Mouse (Mus musculus): ENCODE data around the gene Brms1l. TPM values are rescaled to one million over a fixed set of nuclear protein-coding genes. Genes with fewer than 3 reads are reported as not detected.

Gene Brms1l
- polyA plus RNA-seq, 1 experiment from 2014 or later = 58.2 TPM

- Histone ChIP-seq H3K9me3 (replicated peaks; ENCODE audit: control insufficient read depth, low read length, poor library complexity, severe bottlenecking) (no peaks in the 10 kb centered on the region), H3K4me3 (ENCODE audit: low read depth, low read length) (peak within 1 kb of the TSS; percentile 98), H3K27ac (ENCODE audit: low read length) (peak within 1 kb of the TSS; percentile 95), H3K9ac (ENCODE audit: low read depth, low read length) (peak within 1 kb of the TSS; percentile 98), H3K36me3 (ENCODE audit: control insufficient read depth, insufficient read depth, low read length) (no peaks in the 10 kb centered on the region), H3K4me1 (ENCODE audit: control insufficient read depth, insufficient read depth, low read length) (peaks cover 18% of the 10 kb centered on the region), H3K4me2 (ENCODE audit: low read length) (peak within 1 kb of the TSS; percentile 69), H3K27me3 (ENCODE audit: control insufficient read depth, insufficient read depth, low read depth, low read length) (no peaks in the 10 kb centered on the region)
- peak; percentile 95 for ATAC-seq
- WGBS = under 1% methylated on average over 50 of the region's 78 CpGs
Measured at GRCm38 (mm10) chr12:55820661-55821314, 15.3 kb upstream of the Brms1l start, which contains the start of gene Ralgapa1. Gene Ralgapa1, minus strand, starts transcription at chr12:55821167.

- Histone ChIP-seq H3K4me2 (ENCODE audit: low read length) (no peak overlapping the region), H3K9ac (ENCODE audit: low read depth, low read length) (no peak overlapping the region), H3K4me3 (ENCODE audit: low read depth, low read length) (no peak overlapping the region), H3K27ac (ENCODE audit: low read length) (no peak overlapping the region), H3K36me3 (ENCODE audit: control insufficient read depth, insufficient read depth, low read length) (no peaks in the 10 kb centered on the region), H3K9me3 (replicated peaks; ENCODE audit: control insufficient read depth, low read length, poor library complexity, severe bottlenecking) (no peaks in the 10 kb centered on the region), H3K4me1 (ENCODE audit: control insufficient read depth, insufficient read depth, low read length) (peaks cover 8% of the 10 kb centered on the region), H3K27me3 (ENCODE audit: control insufficient read depth, insufficient read depth, low read depth, low read length) (no peaks in the 10 kb centered on the region)
- WGBS = 84% methylated on average over 6 of the region's 6 CpGs
- ATAC-seq = no peak
Measured at GRCm38 (mm10) chr12:55824027-55824426, 12.1 kb upstream of the Brms1l start.

- Histone ChIP-seq H3K36me3 (ENCODE audit: control insufficient read depth, insufficient read depth, low read length) (no peaks in the 10 kb centered on the region), H3K9ac (ENCODE audit: low read depth, low read length) (no peak overlapping the region), H3K4me1 (ENCODE audit: control insufficient read depth, insufficient read depth, low read length) (no peaks in the 10 kb centered on the region), H3K27ac (ENCODE audit: low read length) (no peak overlapping the region), H3K9me3 (replicated peaks; ENCODE audit: control insufficient read depth, low read length, poor library complexity, severe bottlenecking) (no peaks in the 10 kb centered on the region), H3K4me3 (ENCODE audit: low read depth, low read length) (no peak overlapping the region), H3K4me2 (ENCODE audit: low read length) (no peak overlapping the region), H3K27me3 (ENCODE audit: control insufficient read depth, insufficient read depth, low read depth, low read length) (no peaks in the 10 kb centered on the region)
- ATAC-seq = no peak
- 85% methylated on average over 2 of the region's 2 CpGs for WGBS
Measured at GRCm38 (mm10) chr12:55825537-55825936, 10.6 kb upstream of the Brms1l start.

GRCm38 (mm10) chr12:55831101-55831500, 5.0 kb upstream of the Brms1l start:
- WGBS = 18% methylated on average over 2 of the region's 2 CpGs
- no peaks in the 10 kb centered on the region for H3K36me3 ChIP-seq (ENCODE audit: control insufficient read depth, insufficient read depth, low read length)
- no peak overlapping the region for H3K4me3 ChIP-seq (ENCODE audit: low read depth, low read length)
- H3K9me3 ChIP-seq (replicated peaks; ENCODE audit: control insufficient read depth, low read length, poor library complexity, severe bottlenecking) = no peaks in the 10 kb centered on the region
- H3K4me1 ChIP-seq (ENCODE audit: control insufficient read depth, insufficient read depth, low read length) = no peaks in the 10 kb centered on the region
- H3K27ac ChIP-seq (ENCODE audit: low read length) = no peak overlapping the region
- no peak overlapping the region for H3K9ac ChIP-seq (ENCODE audit: low read depth, low read length)
- no peak overlapping the region for H3K4me2 ChIP-seq (ENCODE audit: low read length)
- no peak for ATAC-seq
- no peaks in the 10 kb centered on the region for H3K27me3 ChIP-seq (ENCODE audit: control insufficient read depth, insufficient read depth, low read depth, low read length)

- no peak for ATAC-seq
Measured at GRCm38 (mm10) chr12:55832961-55833360, 3.2 kb upstream of the Brms1l start.

GRCm38 (mm10) chr12:55833906-55834625, 2.1 kb upstream of the Brms1l start:
- ATAC-seq = no peak
- Histone ChIP-seq H3K4me1 (ENCODE audit: control insufficient read depth, insufficient read depth, low read length) (peaks cover 14% of the 10 kb centered on the region), H3K4me3 (ENCODE audit: low read depth, low read length) (no peak overlapping the region), H3K27ac (ENCODE audit: low read length) (no peak overlapping the region), H3K9me3 (replicated peaks; ENCODE audit: control insufficient read depth, low read length, poor library complexity, severe bottlenecking) (no peaks in the 10 kb centered on the region), H3K4me2 (ENCODE audit: low read length) (no peak overlapping the region), H3K36me3 (ENCODE audit: control insufficient read depth, insufficient read depth, low read length) (no peaks in the 10 kb centered on the region), H3K9ac (ENCODE audit: low read depth, low read length) (no peak overlapping the region), H3K27me3 (ENCODE audit: control insufficient read depth, insufficient read depth, low read depth, low read length) (no peaks in the 10 kb centered on the region)
- WGBS = 74% methylated on average over 9 of the region's 9 CpGs

More at GRCm38 (mm10) chr12:55832961-55833360, 3.2 kb upstream of the Brms1l start:
- H3K4me3 ChIP-seq (ENCODE audit: low read depth, low read length) = no peak overlapping the region
- no peaks in the 10 kb centered on the region for H3K9me3 ChIP-seq (replicated peaks; ENCODE audit: control insufficient read depth, low read length, poor library complexity, severe bottlenecking)
- H3K27me3 ChIP-seq (ENCODE audit: control insufficient read depth, insufficient read depth, low read depth, low read length) = no peaks in the 10 kb centered on the region
- H3K27ac ChIP-seq (ENCODE audit: low read length) = no peak overlapping the region
- no peak overlapping the region for H3K9ac ChIP-seq (ENCODE audit: low read depth, low read length)
- peaks cover 10% of the 10 kb centered on the region for H3K4me1 ChIP-seq (ENCODE audit: control insufficient read depth, insufficient read depth, low read length)
- H3K36me3 ChIP-seq (ENCODE audit: control insufficient read depth, insufficient read depth, low read length) = no peaks in the 10 kb centered on the region
- no peak overlapping the region for H3K4me2 ChIP-seq (ENCODE audit: low read length)

GRCm38 (mm10) chr12:55834891-55835290, 1.2 kb upstream of the Brms1l start:
- 88% methylated on average over 8 of the region's 8 CpGs for WGBS
- no peaks in the 10 kb centered on the region for H3K27me3 ChIP-seq (ENCODE audit: control insufficient read depth, insufficient read depth, low read depth, low read length)
- H3K4me3 ChIP-seq (ENCODE audit: low read depth, low read length) = no peak overlapping the region
- no peak overlapping the region for H3K27ac ChIP-seq (ENCODE audit: low read length)
- H3K9ac ChIP-seq (ENCODE audit: low read depth, low read length) = no peak overlapping the region
- no peak overlapping the region for H3K4me2 ChIP-seq (ENCODE audit: low read length)
- H3K4me1 ChIP-seq (ENCODE audit: control insufficient read depth, insufficient read depth, low read length) = peaks cover 14% of the 10 kb centered on the region
- no peaks in the 10 kb centered on the region for H3K36me3 ChIP-seq (ENCODE audit: control insufficient read depth, insufficient read depth, low read length)
- no peak for ATAC-seq
- no peaks in the 10 kb centered on the region for H3K9me3 ChIP-seq (replicated peaks; ENCODE audit: control insufficient read depth, low read length, poor library complexity, severe bottlenecking)

- H3K4me3 ChIP-seq (ENCODE audit: low read depth, low read length) = peak overlapping the region; percentile 88
- H3K4me2 ChIP-seq (ENCODE audit: low read length) = peak overlapping the region; percentile 47
- no peaks in the 10 kb centered on the region for H3K27me3 ChIP-seq (ENCODE audit: control insufficient read depth, insufficient read depth, low read depth, low read length)
- no peaks in the 10 kb centered on the region for H3K36me3 ChIP-seq (ENCODE audit: control insufficient read depth, insufficient read depth, low read length)
- peak overlapping the region; percentile 47; the same call in 1 of the 2 replicates for H3K9ac ChIP-seq (ENCODE audit: low read depth, low read length)
- peak overlapping the region; percentile 94; the same call in 1 of the 2 replicates for H3K27ac ChIP-seq (ENCODE audit: low read length)
- no peak for ATAC-seq
- WGBS = under 1% methylated on average over 6 of the region's 6 CpGs
- peaks cover 14% of the 10 kb centered on the region for H3K4me1 ChIP-seq (ENCODE audit: control insufficient read depth, insufficient read depth, low read length)
- no peaks in the 10 kb centered on the region for H3K9me3 ChIP-seq (replicated peaks; ENCODE audit: control insufficient read depth, low read length, poor library complexity, severe bottlenecking)
Measured at GRCm38 (mm10) chr12:55835857-55836198, 296 bp upstream of the Brms1l start.

- Histone ChIP-seq H3K4me3 (ENCODE audit: low read depth, low read length) (no peak overlapping the region), H3K4me2 (ENCODE audit: low read length) (peak overlapping the region; percentile 83), H3K9ac (ENCODE audit: low read depth, low read length) (no peak overlapping the region), H3K4me1 (ENCODE audit: control insufficient read depth, insufficient read depth, low read length) (peaks cover 14% of the 10 kb centered on the region), H3K9me3 (replicated peaks; ENCODE audit: control insufficient read depth, low read length, poor library complexity, severe bottlenecking) (no peaks in the 10 kb centered on the region), H3K27ac (ENCODE audit: low read length) (no peak overlapping the region), H3K27me3 (ENCODE audit: control insufficient read depth, insufficient read depth, low read depth, low read length) (no peaks in the 10 kb centered on the region), H3K36me3 (ENCODE audit: control insufficient read depth, insufficient read depth, low read length) (peaks cover 9% of the 10 kb centered on the region; the same call in 1 of the 2 replicates)
- 53% methylated on average over 3 of the region's 3 CpGs for whole genome bisulfite sequencing
- no peak for ATAC-seq
Measured at GRCm38 (mm10) chr12:55837495-55837894, 1.4 kb downstream of the Brms1l start.

Measured in midbrain, embryonic 16.5 days (tissue).